Mouse (Mus musculus): ENCODE data around the gene Fntb. TPM values are rescaled to one million over a fixed set of nuclear protein-coding genes. Genes with fewer than 3 reads are reported as not detected.

Gene Fntb
- total and polyA plus RNA-seq, 3 experiments: 11.7 to 28.5 TPM; not detected in 1

DNA sequence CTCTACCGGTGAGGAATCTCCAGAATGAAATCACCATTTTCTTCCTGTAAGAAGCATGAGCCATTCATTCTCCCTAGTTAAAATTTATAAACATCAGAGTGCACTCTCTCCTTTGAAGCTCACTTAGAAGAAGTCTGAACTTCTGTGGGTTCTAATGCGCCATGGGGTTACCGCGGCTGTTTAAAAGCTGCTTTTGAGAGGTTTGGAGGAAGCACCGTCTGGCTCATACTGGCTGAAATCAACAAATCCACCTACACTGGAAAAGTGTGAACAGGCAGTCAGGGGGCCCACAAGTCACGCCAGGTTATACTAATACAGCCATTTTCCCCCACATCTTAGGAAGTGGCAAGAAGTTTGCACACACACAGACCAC lies 167.3 kb downstream of the Fntb start:
- DNase-seq (ENCODE audit: low read depth, low spot score): no peak
- Histone ChIP-seq H3K36me3 (ENCODE audit: control insufficient read depth in 1 of 2, insufficient read depth in 2 of 2, low read length in 2 of 2) (peaks cover 5 to 7% of the 10 kb centered on the region in 2 experiments), H3K9ac (ENCODE audit: control insufficient read depth, low read depth, low read length, poor library complexity, severe bottlenecking) (no peak overlapping the region), H3K4me3 (ENCODE audit: control insufficient read depth in 1 of 2, insufficient read depth in 1 of 2, low read depth in 2 of 2, low read length in 2 of 2) (no peak overlapping the region), H3K4me1 (ENCODE audit: control insufficient read depth in 1 of 2, insufficient read depth in 2 of 2, low read length in 2 of 2) (peaks cover 4 to 7% of the 10 kb centered on the region in 2 experiments), H3K27me3 (ENCODE audit: control insufficient read depth in 1 of 2, insufficient read depth in 2 of 2, low read length in 2 of 2) (no peaks in the 10 kb centered on the region), H3K9me3 (replicated peaks; ENCODE audit: insufficient read depth, low read length) (no peaks in the 10 kb centered on the region), H3K79me2 (ENCODE audit: control insufficient read depth, insufficient read depth, low read length, poor library complexity) (no peaks in the 10 kb centered on the region), H3K27ac (ENCODE audit: control insufficient read depth, low read depth, low read length) (no peak overlapping the region)
- TF ChIP-seq USF1 (IDR thresholded peaks at IDR 0.05; ENCODE audit: low read depth, low read length) (no peak), BHLHE40 (IDR thresholded peaks at IDR 0.05; ENCODE audit: borderline replicate concordance, low read depth, low read length) (no peak), RCOR1 (IDR thresholded peaks at IDR 0.05; ENCODE audit: low read depth, low read length) (no peak), ZC3H11A (IDR thresholded peaks at IDR 0.05; ENCODE audit: low read depth, low read length) (no peak), MYC (IDR thresholded peaks at IDR 0.05; ENCODE audit: low read depth, low read length) (no peak)

DNA sequence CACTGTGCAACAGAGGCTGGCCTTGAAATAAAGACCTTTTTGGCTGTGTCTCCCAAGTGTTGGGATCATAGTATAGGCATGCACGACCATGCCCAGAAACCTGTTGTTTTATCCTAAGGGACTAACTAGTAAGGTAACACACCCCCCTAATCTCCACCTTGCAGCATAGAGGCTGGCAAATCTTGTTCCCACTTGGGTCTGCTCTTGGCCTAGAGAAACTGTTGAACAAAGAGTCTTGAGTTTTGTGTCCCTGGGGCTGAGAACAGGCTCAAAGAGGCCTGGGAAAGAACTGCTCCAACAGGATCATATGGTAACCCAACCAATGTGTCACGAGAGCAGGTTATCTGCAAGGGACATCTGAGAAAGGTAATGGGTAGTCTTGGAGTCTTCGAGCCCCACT lies 169.0 kb downstream of the Fntb start:
- Histone ChIP-seq H3K9me3 (replicated peaks; ENCODE audit: insufficient read depth, low read length) (no peaks in the 10 kb centered on the region), H3K27me3 (ENCODE audit: control insufficient read depth in 1 of 2, insufficient read depth in 2 of 2, low read length in 2 of 2) (no peaks in the 10 kb centered on the region), H3K9ac (ENCODE audit: control insufficient read depth, low read depth, low read length, poor library complexity, severe bottlenecking) (no peak overlapping the region), H3K79me2 (ENCODE audit: control insufficient read depth, insufficient read depth, low read length, poor library complexity) (no peaks in the 10 kb centered on the region), H3K4me1 (ENCODE audit: control insufficient read depth in 1 of 2, insufficient read depth in 2 of 2, low read length in 2 of 2) (peaks cover 4 to 7% of the 10 kb centered on the region in 2 experiments), H3K36me3 (ENCODE audit: control insufficient read depth in 1 of 2, insufficient read depth in 2 of 2, low read length in 2 of 2) (peaks cover 7 to 10% of the 10 kb centered on the region in 2 experiments), H3K27ac (ENCODE audit: control insufficient read depth, low read depth, low read length) (no peak overlapping the region), H3K4me3 (ENCODE audit: control insufficient read depth in 1 of 2, insufficient read depth in 1 of 2, low read depth in 2 of 2, low read length in 2 of 2) (no peak overlapping the region)
- no peak for DNase-seq (ENCODE audit: low read depth, low spot score)
- TF ChIP-seq USF2 (IDR thresholded peaks at IDR 0.05; ENCODE audit: borderline replicate concordance in 1 of 2, insufficient read depth in 1 of 2, low read depth in 1 of 2, low read length in 2 of 2) (no peak), RCOR1 (IDR thresholded peaks at IDR 0.05; ENCODE audit: low read depth, low read length) (no peak), SIN3A (IDR thresholded peaks at IDR 0.05; ENCODE audit: low read length) (no peak)

DNA sequence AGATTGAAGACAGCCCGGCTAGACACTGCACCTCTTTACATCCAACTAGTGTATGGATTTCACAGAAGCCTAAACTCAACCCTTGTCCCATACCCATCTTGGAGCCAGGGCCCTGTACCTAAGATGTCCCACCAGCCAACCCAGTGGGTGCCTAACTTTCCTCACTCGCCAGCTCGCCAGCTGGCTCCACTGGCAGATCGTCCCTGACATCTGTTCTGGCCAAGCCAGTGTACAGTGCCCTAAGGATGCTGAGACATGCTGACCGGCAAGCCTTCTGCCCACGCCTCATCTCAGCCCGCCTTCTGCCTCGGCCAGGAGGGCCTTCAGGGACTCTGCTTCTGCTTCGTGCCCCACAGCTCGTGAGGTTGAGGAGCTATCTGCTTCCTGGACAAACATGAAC lies 170.8 kb downstream of the Fntb start:
- Histone ChIP-seq H3K79me2 (ENCODE audit: control insufficient read depth, insufficient read depth, low read length, poor library complexity) (peaks cover 3% of the 10 kb centered on the region), H3K27ac (ENCODE audit: control insufficient read depth, low read depth, low read length) (no peak overlapping the region), H3K27me3 (ENCODE audit: control insufficient read depth in 1 of 2, insufficient read depth in 2 of 2, low read length in 2 of 2) (no peaks in the 10 kb centered on the region), H3K9ac (ENCODE audit: control insufficient read depth, low read depth, low read length, poor library complexity, severe bottlenecking) (no peak overlapping the region), H3K4me1 (ENCODE audit: control insufficient read depth in 1 of 2, insufficient read depth in 2 of 2, low read length in 2 of 2) (peaks cover 3 to 9% of the 10 kb centered on the region in 2 experiments; a peak in 3 of 4 replicates), H3K36me3 (ENCODE audit: control insufficient read depth in 1 of 2, insufficient read depth in 2 of 2, low read length in 2 of 2) (peaks cover 11 to 23% of the 10 kb centered on the region in 2 experiments), H3K9me3 (replicated peaks; ENCODE audit: insufficient read depth, low read length) (no peaks in the 10 kb centered on the region), H3K4me3 (ENCODE audit: control insufficient read depth in 1 of 2, insufficient read depth in 1 of 2, low read depth in 2 of 2, low read length in 2 of 2) (no peak overlapping the region)
- no peak for DNase-seq (ENCODE audit: low read depth, low spot score)
- no peak for TF ChIP-seq ETS1 (IDR thresholded peaks at IDR 0.05; ENCODE audit: low read depth, low read length)
- no peak for TF ChIP-seq CHD1 (IDR thresholded peaks at IDR 0.05; ENCODE audit: low read depth, low read length)
- TF ChIP-seq CTCF (IDR thresholded peaks at IDR 0.05 in 2 of 3, conservative IDR thresholded peaks at IDR 0.05 in 1 of 3; ENCODE audit: control insufficient read depth in 1 of 3, insufficient read depth in 1 of 3, low read depth in 2 of 3, low read length in 3 of 3, poor library complexity in 1 of 3, severe bottlenecking in 1 of 3): no peak
- no peak for TF ChIP-seq RCOR1 (IDR thresholded peaks at IDR 0.05; ENCODE audit: low read depth, low read length)
- no peak for TF ChIP-seq BHLHE40 (IDR thresholded peaks at IDR 0.05; ENCODE audit: borderline replicate concordance, low read depth, low read length)
- TF ChIP-seq ZC3H11A (IDR thresholded peaks at IDR 0.05; ENCODE audit: low read depth, low read length): no peak
- no peak for TF ChIP-seq NRF1 (IDR thresholded peaks at IDR 0.05; ENCODE audit: insufficient read depth, low read depth, low read length, poor library complexity, severe bottlenecking)
- TF ChIP-seq MYC (IDR thresholded peaks at IDR 0.05; ENCODE audit: low read depth, low read length): no peak
- TF ChIP-seq CHD2 (IDR thresholded peaks at IDR 0.05; ENCODE audit: low read length): no peak
- no peak for TF ChIP-seq E2F4 (IDR thresholded peaks at IDR 0.05; ENCODE audit: borderline replicate concordance, low read depth, low read length)
- TF ChIP-seq USF2 (IDR thresholded peaks at IDR 0.05; ENCODE audit: borderline replicate concordance in 1 of 2, insufficient read depth in 1 of 2, low read depth in 1 of 2, low read length in 2 of 2): no peak
- no peak for TF ChIP-seq ZNF384 (IDR thresholded peaks at IDR 0.05; ENCODE audit: low read depth, low read length)
